Mouse (Mus musculus): ENCODE data around the gene Mlh3.

- TF ChIP-seq CTCF (IDR thresholded peaks at IDR 0.05; ENCODE audit: control insufficient read depth, insufficient read depth, insufficient read length) (no peak), CEBPB (IDR thresholded peaks at IDR 0.05; ENCODE audit: low read depth) (no peak), MAX (IDR thresholded peaks at IDR 0.05) (no peak), USF1 (IDR thresholded peaks at IDR 0.05; ENCODE audit: low read depth) (no peak), MYOG (IDR thresholded peaks at IDR 0.05; ENCODE audit: control insufficient read depth, extremely low read depth, insufficient read length) (no peak)
These were observed 21.1 kb upstream of the Mlh3 start for GRCm38 (mm10) chr12:85291541-85291940.
